Comparison of ENCODE assay signal across 14 mouse cellular contexts in genomic region chr10:78840456-78840855, GRCm38 (mm10). TPM values are rescaled to one million over a fixed set of nuclear protein-coding genes. Genes with fewer than 3 reads are reported as not detected.
"Had no signal": no experiment of that assay in that cellular context is flagged by ENCODE, and none has a peak within 500 bp of the region (broad histone marks: within the 10 kb centered on the region; RNA-seq: fewer than 3 reads in every experiment).

No protein-coding gene starts in this region.

RNA-seq across cellular contexts. Expression of gene Olfr1356, which starts 11.5 kb away (rescaled TPM):
- total RNA-seq: neutrophil, adult 5-6 weeks had no signal
- polyA plus RNA-seq: neural tube, embryonic 13.5 days; neural tube, embryonic 14.5 days; neural tube, embryonic 15.5 days; small intestine, adult 2 months; spleen, adult 2 months; stomach, embryonic 14.5 days; stomach, embryonic 15.5 days; stomach, embryonic 16.5 days; stomach, postnatal 0 days; testis, adult 2 months; thymus, adult 2 months; thymus, postnatal 0 days; urinary bladder, adult 2 months had no signal

RNA-seq across cellular contexts. Expression of gene Olfr1355, which starts 34.9 kb away (rescaled TPM):
- total RNA-seq: neutrophil, adult 5-6 weeks had no signal
- polyA plus RNA-seq: neural tube, embryonic 13.5 days; neural tube, embryonic 14.5 days; neural tube, embryonic 15.5 days; small intestine, adult 2 months; spleen, adult 2 months; stomach, embryonic 14.5 days; stomach, embryonic 15.5 days; stomach, embryonic 16.5 days; stomach, postnatal 0 days; testis, adult 2 months; thymus, adult 2 months; thymus, postnatal 0 days; urinary bladder, adult 2 months had no signal
